Mouse (Mus musculus) liver, embryonic 13.5 days (tissue): Measurements from ENCODE around the gene Ablim1. TPM values are rescaled to one million over a fixed set of nuclear protein-coding genes. Genes with fewer than 3 reads are reported as not detected.

Source experiments
- ATAC-seq: fragments of 200-750 bp; cut with Nextera tagmentation; 2 replicates; pipeline ENCODE4 v1.8.0; 2017; ENCODE audit warnings: low read depth, mild to moderate bottlenecking, moderate number of reproducible peaks, moderate library complexity
- DNase-seq: peaks from one replicate; pipeline ENCODE4 v3.0.0; 2022
- H3K27ac ChIP-seq: fragments of 300-500 bp; sonication (generic); 2 replicates; pipeline ENCODE4 v1.5.1; 2015; ENCODE audit warnings: moderate library complexity, mild to moderate bottlenecking, inconsistent platforms
- H3K27me3 ChIP-seq: fragments of 300-500 bp; sonication (generic); 2 replicates; pipeline ENCODE4 v1.6.1; 2015; ENCODE audit warnings: mild to moderate bottlenecking, inconsistent platforms
- H3K36me3 ChIP-seq: fragments of 300-500 bp; sonication (generic); 2 replicates; pipeline ENCODE4 v1.6.1; 2015; ENCODE audit warnings: mild to moderate bottlenecking, inconsistent platforms
- H3K4me1 ChIP-seq: fragments of 300-500 bp; sonication (generic); replicated peaks from 2 replicates; pipeline ENCODE4 v1.6.1; 2015; ENCODE audit warnings: inconsistent platforms
- H3K4me2 ChIP-seq: fragments of 300-500 bp; sonication (generic); 2 replicates; pipeline ENCODE4 v1.6.1; 2015; ENCODE audit warnings: inconsistent platforms, mild to moderate bottlenecking, moderate library complexity
- H3K4me3 ChIP-seq: fragments of 300-500 bp; sonication (generic); replicated peaks from 2 replicates; pipeline ENCODE4 v1.5.1; 2015; ENCODE audit warnings: mild to moderate bottlenecking, inconsistent platforms
- H3K9ac ChIP-seq: fragments of 300-500 bp; sonication (generic); 2 replicates; pipeline ENCODE4 v1.6.1; 2015; ENCODE audit warnings: mild to moderate bottlenecking, inconsistent platforms
- H3K9me3 ChIP-seq: fragments of 300-500 bp; sonication (generic); replicated peaks from 2 replicates; pipeline ENCODE4 v1.6.1; 2016; ENCODE audit warnings: inconsistent platforms
- WGBS: fragments of 180-500 bp; shearing (Covaris S2); methylation state at CpG from one replicate; pipeline ENCODE4 v1.1.7; 2015; ENCODE audit not compliant: insufficient replicate concordance; 5-methylcytosine and 5-hydroxymethylcytosine counted together
- polyA plus RNA-seq: library from polyadenylated mRNA; unstranded; fragments of >200 nt; fragmentation: Nextera tagmentation; extraction: Ambion mirVana; gene quantifications from 2 replicates; pipeline ENCODE4 v1.2.1, GENCODE M21; 2015

Gene Ablim1
- polyA plus RNA-seq, 1 experiment from 2014 or later = 4.8 TPM

- Histone ChIP-seq H3K4me2 (no peak overlapping the region), H3K27me3 (no peaks in the 10 kb centered on the region), H3K4me3 (no peak overlapping the region), H3K9me3 (no peaks in the 10 kb centered on the region), H3K27ac (no peak overlapping the region), H3K36me3 (no peaks in the 10 kb centered on the region), H3K4me1 (no peaks in the 10 kb centered on the region), H3K9ac (no peak overlapping the region)
- 61% methylated on average over 14 of the region's 14 CpGs for WGBS
- DNase-seq (no peak), ATAC-seq (no peak)
These were observed 324.2 kb downstream of the Ablim1 start for GRCm38 (mm10) chr19:56990367-56991111.

GRCm38 (mm10) chr19:56989171-56989570, 325.5 kb downstream of the Ablim1 start:
- H3K9me3 ChIP-seq = no peaks in the 10 kb centered on the region
- 74% methylated on average over 8 of the region's 8 CpGs for WGBS

GRCm38 (mm10) chr19:56984229-56984628, 330.5 kb downstream of the Ablim1 start:
- Histone ChIP-seq H3K27ac (no peak overlapping the region), H3K9me3 (no peaks in the 10 kb centered on the region), H3K9ac (no peak overlapping the region), H3K4me2 (no peak overlapping the region), H3K27me3 (no peaks in the 10 kb centered on the region), H3K36me3 (no peaks in the 10 kb centered on the region), H3K4me3 (no peak overlapping the region), H3K4me1 (0 out of 2 replicates have a peak, but pooled peaks cover 3% of the 10 kb centered on the region)
- DNase-seq (no peak), ATAC-seq (no peak)
- 48% methylated on average over 4 of the region's 4 CpGs for WGBS

More at GRCm38 (mm10) chr19:56989171-56989570, 325.5 kb downstream of the Ablim1 start:
- ATAC-seq = no peak
- no peaks in the 10 kb centered on the region for H3K27me3 ChIP-seq
- no peak overlapping the region for H3K27ac ChIP-seq
- no peak for DNase-seq
- H3K4me1 ChIP-seq = no peaks in the 10 kb centered on the region
- H3K4me2 ChIP-seq = no peak overlapping the region
- no peak overlapping the region for H3K9ac ChIP-seq
- H3K36me3 ChIP-seq = no peaks in the 10 kb centered on the region
- no peak overlapping the region for H3K4me3 ChIP-seq

GRCm38 (mm10) chr19:56983757-56984156, 331.0 kb downstream of the Ablim1 start:
- ATAC-seq (no peak), DNase-seq (no peak)
- Histone ChIP-seq H3K4me1 (0 out of 2 replicates have a peak, but pooled peaks cover 3% of the 10 kb centered on the region), H3K4me2 (no peak overlapping the region), H3K36me3 (no peaks in the 10 kb centered on the region), H3K9me3 (no peaks in the 10 kb centered on the region), H3K4me3 (no peak overlapping the region), H3K27me3 (no peaks in the 10 kb centered on the region), H3K9ac (no peak overlapping the region), H3K27ac (no peak overlapping the region)
- 42% methylated on average over 10 of the region's 10 CpGs for WGBS

Other genes with a start within 250 kb of the Ablim1 start
- gene Fam160b1, start 45.8 kb upstream of the Ablim1 start, polyA plus RNA-seq = 5.3 and 5.6 TPM in 2 replicates
- 12.4 and 13.1 TPM in 2 replicates for gene Trub1, start 138.0 kb upstream of the Ablim1 start, polyA plus RNA-seq